Comparison of ENCODE assay signal across 11 mouse cellular contexts in the genomic region with DNA sequence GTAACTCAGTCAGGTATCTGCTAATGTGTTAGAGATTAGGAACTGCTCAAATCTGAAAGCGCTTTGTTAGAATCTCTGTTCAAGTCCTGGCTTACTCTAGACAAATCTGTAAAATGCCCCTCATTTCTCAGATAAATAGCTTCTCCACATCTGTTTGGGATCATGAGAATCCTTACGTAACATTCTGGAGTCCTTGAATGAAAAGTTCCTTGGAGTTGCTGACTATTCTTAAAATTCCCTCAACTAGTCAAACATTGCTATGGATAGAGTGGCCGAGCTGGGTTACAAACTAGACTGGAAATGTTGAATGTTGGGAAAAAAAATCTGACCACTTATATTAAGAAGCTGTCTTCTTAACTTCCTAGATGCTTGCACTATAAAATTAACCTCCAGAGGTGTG.
"Had no signal": no experiment of that assay in that cellular context is flagged by ENCODE, and none has a peak within 500 bp of the region (broad histone marks: within the 10 kb centered on the region; RNA-seq: fewer than 3 reads in every experiment).

No protein-coding gene starts in this region.

- H3K9me3 ChIP-seq: liver, embryonic 15.5 days; neural tube, embryonic 12.5 days had no signal

- H3K4me2 ChIP-seq: liver, embryonic 11.5 days; liver, embryonic 15.5 days; neural tube, embryonic 12.5 days had no signal

- H3K4me3 ChIP-seq: layer of hippocampus, adult 2 months; liver, embryonic 15.5 days; neural tube, embryonic 12.5 days had no signal

- H3K27ac ChIP-seq: layer of hippocampus, adult 2 months; liver, embryonic 15.5 days; neural tube, embryonic 12.5 days had no signal

- H3K36me3 ChIP-seq: liver, embryonic 15.5 days; neural tube, embryonic 12.5 days had no signal

- H3K27me3 ChIP-seq: liver, embryonic 15.5 days; neural tube, embryonic 12.5 days had no signal

- H3K9ac ChIP-seq: liver, embryonic 15.5 days; neural tube, embryonic 12.5 days had no signal

- DNase-seq: kidney, adult 18-20 months; kidney, postnatal 10 days; kidney, postnatal 4 days; left cerebral cortex, postnatal 4 days; lung, adult 2 months; midbrain, embryonic 14.5 days; thymus, postnatal 36 days had no signal
